Mouse (Mus musculus): ENCODE data around the gene Asb2.

DNA sequence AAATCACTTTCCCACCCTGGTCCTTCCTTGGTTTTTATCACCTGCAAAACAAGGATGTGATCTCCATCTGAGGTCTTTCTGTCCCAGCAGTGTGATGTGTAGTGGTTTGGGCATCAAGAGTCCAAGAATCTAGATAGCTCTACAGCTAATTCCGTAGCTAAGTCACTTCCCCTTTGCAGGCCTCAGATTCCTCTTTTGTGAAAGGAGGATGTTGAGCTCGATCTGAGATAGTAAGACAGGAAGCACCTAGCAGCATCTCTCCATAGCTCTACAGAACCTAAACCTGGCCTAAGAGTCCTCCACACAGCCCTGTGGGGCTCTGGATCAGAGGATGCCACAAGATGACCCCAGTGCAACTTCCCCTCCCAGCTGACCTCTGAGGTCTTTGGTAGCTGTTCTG is 22.9 kb downstream of the Asb2 start:
- TF ChIP-seq POLR2A (IDR thresholded peaks at IDR 0.05; ENCODE audit: borderline replicate concordance, insufficient read depth, low read length) = no peak
- TF ChIP-seq CTCF (IDR thresholded peaks at IDR 0.05; ENCODE audit: borderline replicate concordance, insufficient read depth, low read depth, low read length) = no peak

Measured in cerebellum, adult 2 months (tissue).